Mouse (Mus musculus): ENCODE results near the gene Exosc10. TPM values are rescaled to one million over a fixed set of nuclear protein-coding genes. Genes with fewer than 3 reads are reported as not detected.

The Exosc10 gene
- total RNA-seq, 2 experiments from 2014 or later = 42.7 to 44.8 TPM

- no peak for DNase-seq (ENCODE audit: low spot score in 2 of 2)
These were observed 45.9 kb downstream of the Exosc10 start for GRCm38 (mm10) chr4:148604141-148604540.

DNA sequence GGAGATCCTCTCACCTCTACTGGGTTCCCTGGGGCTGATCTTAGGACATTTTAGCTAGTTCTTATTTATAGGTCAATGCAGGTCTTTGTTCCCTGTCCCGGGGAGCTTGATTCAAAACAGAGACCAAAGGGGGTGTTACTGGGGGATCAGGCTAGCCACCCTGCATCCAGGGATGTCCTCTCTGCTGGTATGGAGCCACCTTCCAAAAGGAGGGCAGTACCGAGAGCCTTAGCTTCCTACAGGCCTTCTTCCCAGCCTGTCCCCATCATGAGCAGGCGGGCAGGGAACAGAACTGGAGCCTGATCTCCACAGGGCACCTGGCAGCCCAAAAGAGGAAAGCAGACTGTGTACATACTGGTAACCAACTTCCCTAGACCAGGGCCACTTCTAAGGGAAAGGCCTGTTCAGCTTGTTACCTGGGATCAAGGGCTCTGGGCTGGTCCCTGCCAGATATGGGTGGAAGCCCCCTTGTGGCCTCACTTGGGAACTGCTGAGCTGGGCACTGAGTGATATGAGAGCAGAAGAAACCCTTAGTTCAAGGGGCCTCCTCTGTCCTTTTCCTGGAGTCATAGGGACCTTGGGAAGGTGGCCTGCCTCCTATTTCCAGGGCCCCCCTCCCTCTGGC, 46.4 kb downstream of the Exosc10 start:
- DNase-seq (ENCODE audit: low spot score in 2 of 2) = peak in 1 of 2 experiments; percentile 50

DNA sequence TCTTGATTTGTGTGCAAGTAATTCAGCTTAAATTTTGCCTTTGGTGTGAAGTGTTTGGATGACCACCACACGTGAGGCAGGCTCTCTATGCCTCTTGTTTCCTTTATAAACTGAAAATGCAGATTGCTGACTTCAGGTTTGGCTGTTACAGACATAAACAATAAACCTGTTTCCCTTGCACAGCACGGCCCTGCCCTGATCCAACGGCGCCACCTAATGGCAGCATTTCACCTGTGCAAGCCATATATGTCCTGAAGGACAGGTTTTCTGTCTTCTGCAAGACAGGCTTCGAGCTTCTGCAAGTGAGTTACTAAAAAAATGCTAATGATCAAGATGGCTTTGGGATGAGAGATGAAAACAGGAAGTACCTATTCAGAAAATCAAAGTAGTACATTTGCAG, 49.5 kb downstream of the Exosc10 start:
- DNase-seq (ENCODE audit: low spot score in 2 of 2) = peak; percentile 79 to 84

DNA sequence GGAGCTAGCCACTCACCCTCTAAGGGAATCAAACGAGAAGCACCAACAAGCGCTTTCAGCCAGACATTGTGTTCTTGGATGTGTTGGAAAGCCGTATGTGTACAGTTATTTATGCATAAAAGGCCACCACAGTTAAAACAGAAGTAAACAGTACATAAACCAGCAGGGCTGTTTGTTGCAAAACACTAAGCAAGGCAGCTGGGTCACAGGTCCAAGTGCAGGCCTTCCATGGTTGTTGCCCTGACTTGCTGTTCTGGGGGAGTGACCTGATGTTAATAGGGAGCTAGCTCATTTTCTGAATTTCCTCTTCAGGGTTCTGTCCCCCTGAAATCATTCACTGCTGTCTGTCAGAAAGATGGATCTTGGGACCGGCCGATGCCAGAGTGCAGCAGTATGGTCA, 51.6 kb downstream of the Exosc10 start:
- no peak for DNase-seq (ENCODE audit: low spot score in 2 of 2)

DNA sequence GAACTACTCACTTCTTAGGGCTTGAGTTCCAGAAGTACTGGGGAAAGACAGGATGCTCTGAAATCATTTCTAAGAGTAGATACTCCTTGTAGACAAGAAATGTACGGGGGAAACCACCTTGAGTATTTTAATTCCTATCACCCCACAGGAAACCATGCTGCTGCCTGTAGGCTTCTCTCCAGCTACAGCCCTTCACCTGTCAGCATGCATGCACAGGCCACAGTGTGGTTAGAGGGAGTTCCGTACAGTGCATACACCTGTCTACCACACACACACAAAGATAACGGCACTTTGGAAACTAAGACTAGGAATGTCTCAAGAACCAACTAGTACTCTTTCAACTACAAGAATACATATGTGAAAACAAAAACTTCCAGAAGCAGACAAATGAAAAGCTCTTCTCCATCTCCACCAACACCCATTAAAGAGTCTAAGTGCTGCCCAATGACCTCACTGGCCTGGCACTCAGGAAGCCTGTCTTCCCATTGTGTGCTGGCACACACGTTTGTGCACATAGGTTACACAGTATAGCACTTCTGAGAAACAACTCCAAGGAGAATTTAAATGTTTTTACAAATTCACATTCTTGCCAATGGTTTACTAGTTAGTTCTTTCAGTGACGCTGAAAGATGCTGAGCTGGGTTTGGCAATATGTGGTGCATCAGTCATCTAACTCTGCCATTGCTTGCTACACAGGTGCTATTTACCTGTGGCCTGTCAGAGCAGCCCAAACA, 52.6 kb downstream of the Exosc10 start:
- DNase-seq (ENCODE audit: low spot score in 2 of 2) = no peak

GRCm38 (mm10) chr4:148612557-148612956, 54.3 kb downstream of the Exosc10 start:
- DNase-seq (ENCODE audit: low spot score in 2 of 2) = no peak

DNA sequence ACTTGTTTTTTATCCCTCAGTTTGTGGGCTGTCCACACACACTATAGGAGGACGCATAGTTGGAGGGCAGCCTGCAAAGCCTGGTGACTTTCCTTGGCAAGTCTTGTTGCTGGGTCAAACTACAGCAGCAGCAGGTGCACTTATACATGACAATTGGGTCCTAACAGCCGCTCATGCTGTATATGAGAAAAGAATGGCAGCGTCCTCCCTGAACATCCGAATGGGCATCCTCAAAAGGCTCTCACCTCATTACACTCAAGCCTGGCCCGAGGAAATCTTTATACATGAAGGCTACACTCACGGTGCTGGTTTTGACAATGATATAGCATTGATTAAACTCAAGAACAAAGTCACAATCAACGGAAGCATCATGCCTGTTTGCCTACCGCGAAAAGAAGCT, 55.5 kb downstream of the Exosc10 start:
- no peak for DNase-seq (ENCODE audit: low spot score in 2 of 2)

DNA sequence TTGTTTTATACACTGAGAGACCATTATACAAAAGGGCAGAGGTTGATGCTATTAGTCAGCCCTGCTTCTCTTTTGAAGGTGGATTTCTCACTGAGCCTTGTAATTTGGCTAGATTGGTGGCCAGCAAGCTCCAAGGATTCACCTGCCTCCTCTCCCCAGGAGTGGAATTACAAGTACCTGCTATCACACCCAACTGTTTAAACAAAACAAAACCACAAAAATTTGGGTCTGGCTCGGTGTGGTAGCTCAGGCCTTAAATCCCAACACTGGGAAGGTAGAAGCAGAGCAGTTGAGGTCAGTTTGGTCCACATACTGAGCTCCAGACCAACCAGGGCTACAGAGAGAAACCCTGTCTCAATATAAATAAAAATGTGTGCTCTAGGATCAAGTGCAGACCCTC, 61.6 kb downstream of the Exosc10 start:
- no peak for DNase-seq (ENCODE audit: low spot score in 2 of 2)

- DNase-seq (ENCODE audit: low spot score in 2 of 2) = no peak
These were observed 62.5 kb downstream of the Exosc10 start for GRCm38 (mm10) chr4:148620718-148621117.

DNA sequence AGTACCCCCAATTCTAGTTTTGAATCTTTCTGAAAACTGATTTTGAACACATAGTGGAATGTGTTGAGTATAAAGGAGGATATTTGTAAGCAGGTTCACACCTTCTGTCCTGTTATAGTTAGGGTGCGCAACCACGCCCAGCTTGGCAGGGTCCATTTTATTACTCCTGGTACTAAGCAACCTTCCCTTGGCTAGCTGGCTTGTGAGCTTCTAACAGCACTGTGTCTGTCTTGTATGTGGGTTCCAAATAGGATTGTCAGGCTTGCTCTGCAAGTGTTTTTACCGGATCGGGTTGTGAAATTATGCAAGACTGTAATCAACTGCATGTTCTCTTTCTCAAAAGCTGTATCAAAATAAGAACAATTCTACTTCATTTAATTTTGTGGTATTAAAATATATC, 64.3 kb downstream of the Exosc10 start:
- DNase-seq (ENCODE audit: low spot score in 2 of 2) = no peak

- DNase-seq (ENCODE audit: low spot score in 2 of 2) = no peak
These were observed 65.4 kb downstream of the Exosc10 start for GRCm38 (mm10) chr4:148623609-148624008.

DNA sequence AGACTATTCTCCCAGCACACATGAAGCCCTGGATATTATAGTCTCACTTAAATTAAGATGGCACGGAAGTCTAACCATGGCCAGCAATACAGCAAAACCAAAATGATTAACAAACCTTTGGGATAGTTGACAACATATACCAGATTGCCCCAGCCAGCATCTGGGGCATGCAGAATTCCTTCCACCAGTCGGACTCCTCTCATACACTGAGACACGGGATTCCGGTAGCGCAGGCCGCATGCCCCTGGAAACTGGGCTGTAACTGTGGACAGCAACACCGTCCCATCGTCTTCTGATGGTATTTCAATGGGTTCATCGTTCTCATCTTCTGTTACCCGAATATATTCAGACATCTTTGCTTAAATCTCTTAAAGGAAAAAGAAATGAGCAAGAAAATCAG, 66.8 kb downstream of the Exosc10 start:
- DNase-seq (ENCODE audit: low spot score in 2 of 2) = no peak

GRCm38 (mm10) chr4:148625756-148626622, 67.8 kb downstream of the Exosc10 start:
- DNase-seq (ENCODE audit: low spot score in 2 of 2) = no peak

- DNase-seq (ENCODE audit: low spot score in 2 of 2) = peak; percentile 96 to 97
These were observed 68.5 kb downstream of the Exosc10 start, which contains the start of gene Tardbp for GRCm38 (mm10) chr4:148626623-148627185. Tardbp (minus strand) TSS chr4:148627019.

DNA sequence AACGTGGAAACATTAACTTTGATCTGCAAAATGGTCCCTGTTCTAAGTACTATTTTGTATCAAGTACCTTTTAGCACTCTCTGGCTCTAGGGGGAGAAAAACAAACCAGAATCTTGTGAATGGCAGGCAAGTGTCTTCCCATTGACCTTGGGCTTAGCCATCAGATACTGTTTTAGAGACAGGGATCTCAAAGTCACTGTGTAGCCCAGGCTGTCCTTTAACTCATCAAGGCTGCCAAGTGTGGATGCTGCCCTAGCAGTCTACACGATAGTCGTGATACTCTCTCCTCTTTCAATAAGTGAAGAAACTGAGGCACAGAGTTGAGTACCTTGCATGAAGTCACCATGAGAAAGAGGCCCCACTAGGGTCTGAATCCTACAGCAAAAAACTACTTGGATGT, 69.0 kb downstream of the Exosc10 start:
- no peak for DNase-seq (ENCODE audit: low spot score in 2 of 2)

Other genes with a start within 250 kb of the Exosc10 start
- 10 to 100 TPM; 21.5 to 22.4 TPM for gene Ubiad1, start 113.7 kb upstream of the Exosc10 start, total RNA-seq (2021)
- 10 to 100 TPM; 84.3 to 87.9 TPM for gene Mtor, start 109.8 kb upstream of the Exosc10 start, total RNA-seq (2021)
- gene Angptl7, start 58.0 kb upstream of the Exosc10 start, total RNA-seq (2021) = 1 to 10 TPM in 1 of 2 experiments, under 1 TPM in 1; 0.63 to 1.3 TPM
- 10 to 100 TPM; 53.3 to 73.6 TPM for gene Srm, start 33.1 kb downstream of the Exosc10 start, total RNA-seq (2021)
- 1 to 10 TPM; 1.2 to 2.3 TPM for gene Masp2, start 44.1 kb downstream of the Exosc10 start, total RNA-seq (2021)
- gene Tardbp, start 68.6 kb downstream of the Exosc10 start, total RNA-seq (2021) = 100 to 1,000 TPM; 216 to 267 TPM
- gene Gm572, start 84.9 kb downstream of the Exosc10 start, total RNA-seq (2021) = not detected
- gene Casz1, start 246.0 kb downstream of the Exosc10 start, total RNA-seq (2021) = 1 to 10 TPM; 4.8 to 6.5 TPM